ENCODE assay signal across 8 mouse cellular contexts in genomic region chr2:45114596-45114995, GRCm38 (mm10). TPM values are rescaled to one million over a fixed set of nuclear protein-coding genes. Genes with fewer than 3 reads are reported as not detected.
DNase-seq lines count a peak whose midpoint lies in the region; ATAC-seq and TF ChIP-seq lines count a peak whose summit lies in the region.

No protein-coding gene starts in this region.

- 40% methylated on average over 2 of the region's 2 CpGs for WGBS in heart, embryonic 11.5 days (ENCODE audit: insufficient replicate concordance)
- WGBS in heart, embryonic 13.5 days = 46% methylated on average over 2 of the region's 2 CpGs
- WGBS in midbrain, embryonic 12.5 days = 3% methylated on average over 2 of the region's 2 CpGs

- ATAC-seq in heart, embryonic 11.5 days (replicated peaks; ENCODE audit: insufficient number of reproducible peaks, low FRiP score, low TSS enrichment) = no peak
- no peak for ATAC-seq in heart, embryonic 13.5 days (ENCODE audit: extremely low read depth, insufficient number of reproducible peaks, low FRiP score, low TSS enrichment)
- ATAC-seq in midbrain, embryonic 12.5 days (ENCODE audit: low FRiP score, low read depth) = no peak

- no peak overlapping the region for H3K4me3 ChIP-seq in heart, embryonic 11.5 days (ENCODE audit: low read depth, low read length)
- H3K4me3 ChIP-seq in MEL (ENCODE audit: control insufficient read depth in 1 of 2, insufficient read depth in 1 of 2, low read depth in 2 of 2, low read length in 2 of 2) = peak overlapping the region; percentile 38 to 94
- H3K4me3 ChIP-seq in heart, embryonic 13.5 days = no peak overlapping the region
- 0 out of 2 replicates have a peak overlapping the region, but pooled peaks have one; percentile 2 for H3K4me3 ChIP-seq in midbrain, embryonic 12.5 days

- no peaks in the 10 kb centered on the region for H3K9me3 ChIP-seq in heart, embryonic 11.5 days (replicated peaks; ENCODE audit: control insufficient read depth, low read length)
- no peaks in the 10 kb centered on the region for H3K9me3 ChIP-seq in MEL (replicated peaks; ENCODE audit: insufficient read depth, low read length)
- H3K9me3 ChIP-seq in heart, embryonic 13.5 days = no peaks in the 10 kb centered on the region
- H3K9me3 ChIP-seq in midbrain, embryonic 12.5 days = no peaks in the 10 kb centered on the region

- TF ChIP-seq RAD21 in MEL (IDR thresholded peaks at IDR 0.05; ENCODE audit: low read depth, low read length) = no peak

- H3K27me3 ChIP-seq in heart, embryonic 11.5 days (ENCODE audit: control insufficient read depth, insufficient read depth, low read length) = no peaks in the 10 kb centered on the region
- no peaks in the 10 kb centered on the region for H3K27me3 ChIP-seq in MEL (ENCODE audit: control insufficient read depth in 1 of 2, insufficient read depth in 2 of 2, low read length in 2 of 2)
- no peaks in the 10 kb centered on the region for H3K27me3 ChIP-seq in heart, embryonic 13.5 days (replicated peaks)
- no peaks in the 10 kb centered on the region for H3K27me3 ChIP-seq in midbrain, embryonic 12.5 days

- no peaks in the 10 kb centered on the region for H3K36me3 ChIP-seq in heart, embryonic 11.5 days (ENCODE audit: control insufficient read depth, insufficient read depth, low read length)
- peaks cover 0 to 2% of the 10 kb centered on the region in 2 experiments; a peak in 2 of 4 replicates for H3K36me3 ChIP-seq in MEL (ENCODE audit: control insufficient read depth in 1 of 2, insufficient read depth in 2 of 2, low read length in 2 of 2)
- no peaks in the 10 kb centered on the region for H3K36me3 ChIP-seq in heart, embryonic 13.5 days
- H3K36me3 ChIP-seq in midbrain, embryonic 12.5 days = no peaks in the 10 kb centered on the region

- H3K4me1 ChIP-seq in heart, embryonic 11.5 days (ENCODE audit: control insufficient read depth, insufficient read depth, low read length) = peaks cover 3% of the 10 kb centered on the region; the same call in 1 of the 2 replicates
- H3K4me1 ChIP-seq in MEL (ENCODE audit: control insufficient read depth in 1 of 2, insufficient read depth in 2 of 2, low read length in 2 of 2) = peaks cover 2 to 3% of the 10 kb centered on the region in 2 experiments; a peak in 2 of 4 replicates
- peaks cover 24% of the 10 kb centered on the region for H3K4me1 ChIP-seq in heart, embryonic 13.5 days
- peaks cover 28% of the 10 kb centered on the region for H3K4me1 ChIP-seq in midbrain, embryonic 12.5 days

- no peak for TF ChIP-seq POLR2A in MEL (IDR thresholded peaks at IDR 0.05; ENCODE audit: control insufficient read depth in 1 of 2, insufficient read depth in 1 of 2, low read depth in 1 of 2, low read length in 2 of 2, poor library complexity in 1 of 2)

- H3K79me2 ChIP-seq in MEL (ENCODE audit: control insufficient read depth, insufficient read depth, low read length, poor library complexity) = peaks cover 25% of the 10 kb centered on the region

- no peak for TF ChIP-seq EP300 in MEL (IDR thresholded peaks at IDR 0.05; ENCODE audit: low read depth in 1 of 2, low read length in 2 of 2)

- TF ChIP-seq CTCF in MEL (IDR thresholded peaks at IDR 0.05 in 2 of 3, conservative IDR thresholded peaks at IDR 0.05 in 1 of 3; ENCODE audit: control insufficient read depth in 1 of 3, insufficient read depth in 1 of 3, low read depth in 2 of 3, low read length in 3 of 3, poor library complexity in 1 of 3, severe bottlenecking in 1 of 3) = no peak

- no peak overlapping the region for H3K9ac ChIP-seq in heart, embryonic 11.5 days (ENCODE audit: low read depth, low read length)
- H3K9ac ChIP-seq in MEL (ENCODE audit: control insufficient read depth, low read depth, low read length, poor library complexity, severe bottlenecking) = peak overlapping the region; percentile 50
- H3K9ac ChIP-seq in heart, embryonic 13.5 days = peak overlapping the region; percentile 33; the same call in 1 of the 2 replicates
- no peak overlapping the region; the same call in 1 of the 2 replicates for H3K9ac ChIP-seq in midbrain, embryonic 12.5 days (replicated peaks)

- no peak for DNase-seq in heart, adult 8-10 months (ENCODE audit: low spot score)
- DNase-seq in MEL (ENCODE audit: low read depth, low spot score) = peak; percentile 56
- DNase-seq in cerebellum, postnatal 4 days (ENCODE audit: low spot score in 2 of 2) = no peak
- no peak for DNase-seq in urinary bladder, adult 18-20 months (ENCODE audit: low spot score in 2 of 2)
- DNase-seq in left cerebral cortex, adult 18-20 months (ENCODE audit: low spot score in 2 of 2) = no peak

- H3K4me2 ChIP-seq in heart, embryonic 11.5 days = 0 out of 2 replicates have a peak overlapping the region, but pooled peaks have one; percentile 2
- peak overlapping the region; percentile 90 for H3K4me2 ChIP-seq in heart, embryonic 13.5 days
- peak overlapping the region; percentile 71 for H3K4me2 ChIP-seq in midbrain, embryonic 12.5 days (replicated peaks)

- 0 out of 2 replicates have a peak overlapping the region, but pooled peaks have one; percentile 15 for H3K27ac ChIP-seq in heart, embryonic 11.5 days (ENCODE audit: low read depth, low read length)
- peak overlapping the region; percentile 9; the same call in 1 of the 2 replicates for H3K27ac ChIP-seq in MEL (ENCODE audit: control insufficient read depth, low read depth, low read length)
- peak overlapping the region; percentile 98 for H3K27ac ChIP-seq in heart, embryonic 13.5 days (replicated peaks)
- H3K27ac ChIP-seq in midbrain, embryonic 12.5 days (replicated peaks) = peak overlapping the region; percentile 92

TF ChIP-seq in MEL, 35 proteins besides CTCF, POLR2A, EP300 and RAD21:
- 0 out of 2 replicates have a peak, but pooled peaks have one; percentile 32 for TF ChIP-seq TBP (IDR thresholded peaks at IDR 0.05; ENCODE audit: low read depth, low read length)
- TF ChIP-seq BHLHE40 (IDR thresholded peaks at IDR 0.05; ENCODE audit: borderline replicate concordance, low read depth, low read length) = no peak

RNA-seq across cellular contexts. Expression of gene Zeb2, which starts 2.6 kb away (rescaled TPM):
- polyA plus RNA-seq in heart, embryonic 11.5 days (2014; fragmentation: Nextera tagmentation; extraction: Ambion mirVana) = 27.2 and 27.5 TPM in 2 replicates
- total RNA-seq in heart, adult 8-10 months (2022) = 10 to 100 TPM; 41.1 to 54.9 (median 50.8) TPM
- total RNA-seq in MEL (2012; rRNA removed) = 12.9 and 14.8 TPM in 2 replicates
- 10 to 100 TPM in 1 of 2 experiments, not detected in 1; 12.8 TPM for polyA plus RNA-seq in MEL (2012; ENCODE audit: insufficient read depth in 1 of 2, insufficient read length in 2 of 2, low read depth in 1 of 2, low replicate concordance in 2 of 2, missing spikeins in 1 of 2)
- polyA plus RNA-seq in heart, embryonic 13.5 days (2015; fragmentation: Nextera tagmentation; extraction: Ambion mirVana) = 21.8 and 22.4 TPM in 2 replicates
- polyA plus RNA-seq in midbrain, embryonic 12.5 days (2016; fragmentation: Nextera tagmentation; extraction: Ambion mirVana) = 66.6 and 68.7 TPM in 2 replicates
- total RNA-seq in left cerebral cortex, adult 18-20 months (2021) = 100 to 1,000 TPM; 141 to 180 TPM

Comparison
In these comparisons a context has a peak if more than half of its experiments do, and no peak if none do; other contexts are left out.
1. H3K9ac ChIP-seq: peak in MEL (single experiment) and heart, embryonic 13.5 days (single experiment); none in heart, embryonic 11.5 days (single experiment) and midbrain, embryonic 12.5 days (single experiment).
2. H3K27ac ChIP-seq: peak in every context shown above with its lines; median percentile 98 in heart, embryonic 13.5 days; 92 in midbrain, embryonic 12.5 days; 15 in heart, embryonic 11.5 days; 9 in MEL.
3. H3K4me2 ChIP-seq: peak in every context shown above with its lines; median percentile 90 in heart, embryonic 13.5 days; 71 in midbrain, embryonic 12.5 days; 2 in heart, embryonic 11.5 days.
4. H3K4me3 ChIP-seq: peak in MEL (2 of 2) and midbrain, embryonic 12.5 days (single experiment); none in heart, embryonic 11.5 days (single experiment) and heart, embryonic 13.5 days (single experiment).